Mouse (Mus musculus) brain, embryonic 14.5 days (tissue): ENCODE results near the gene Ostf1. TPM values are rescaled to one million over a fixed set of nuclear protein-coding genes. Genes with fewer than 3 reads are reported as not detected.

Experiments
- DNase-seq: peaks from one replicate; pipeline ENCODE4 v3.0.0-alpha.2; 2011; ENCODE audit warnings: low read depth
- CTCF ChIP-seq: fragments of 200-500 bp; IDR thresholded peaks from 2 replicates; pipeline ENCODE4 v1.5.1; 2012; ENCODE audit warnings: inconsistent platforms, mild to moderate bottlenecking, moderate library complexity, borderline replicate concordance; ENCODE audit not compliant: insufficient read depth, insufficient read length; ENCODE audit errors: extremely low read depth
- POLR2A ChIP-seq: fragments of 200-500 bp; IDR thresholded peaks from 2 replicates; pipeline ENCODE4 v1.6.1; 2012; ENCODE audit warnings: mild to moderate bottlenecking, inconsistent platforms, borderline replicate concordance; ENCODE audit not compliant: poor library complexity, insufficient read depth, insufficient read length, severe bottlenecking; ENCODE audit errors: extremely low read depth
- polyA plus RNA-seq: library from polyadenylated mRNA; depleted of rRNA; stranded (reverse); fragments of >200 nt; gene quantifications from 2 replicates; pipeline ENCODE4 v1.2.3, GENCODE M21; 2012

The Ostf1 gene
- polyA plus RNA-seq, 1 experiment = 21.0 TPM

DNA sequence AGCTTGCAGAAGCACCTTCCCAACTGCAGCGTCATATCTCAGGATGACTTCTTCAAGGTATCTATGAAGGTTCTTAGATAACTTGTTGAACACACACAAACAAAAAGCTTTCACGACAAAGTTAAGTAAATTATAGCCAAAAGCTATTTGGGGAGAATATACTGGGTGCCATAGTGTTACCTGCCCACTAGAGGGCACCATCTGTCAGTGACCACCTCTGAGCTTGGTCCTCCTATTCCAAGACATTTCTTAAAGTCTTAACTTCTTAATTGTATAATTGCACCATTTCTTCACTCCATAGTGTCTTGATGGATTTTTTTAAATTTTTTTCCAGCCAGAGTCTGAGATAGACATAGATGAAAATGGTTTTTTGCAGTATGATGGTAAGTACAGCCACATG lies 7.9 kb upstream of the Ostf1 start:
- no peak for DNase-seq
- TF ChIP-seq POLR2A (no peak), CTCF (peak; percentile 38; the same call in 1 of the 2 replicates)

DNA sequence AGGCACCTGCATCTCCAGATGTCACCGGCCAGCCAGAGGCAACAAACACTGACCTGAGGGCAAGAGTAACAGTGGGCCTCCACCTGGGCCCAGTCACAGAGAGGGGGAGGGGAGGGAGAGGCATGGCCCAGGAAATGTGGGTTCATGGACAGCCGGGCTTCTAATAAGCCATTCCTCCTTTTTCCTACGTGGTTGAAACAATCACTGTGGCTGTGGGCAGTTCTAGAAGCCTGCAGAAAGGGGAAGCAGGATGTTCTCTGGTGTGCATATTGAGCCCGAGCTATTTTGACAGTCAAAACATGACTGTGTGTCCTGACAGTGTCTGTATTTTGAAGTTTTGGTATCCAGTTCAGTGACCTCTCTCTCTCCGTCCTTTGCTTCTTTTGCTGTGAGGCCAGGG lies 7.3 kb upstream of the Ostf1 start:
- DNase-seq = no peak
- no peak for TF ChIP-seq POLR2A
- TF ChIP-seq CTCF = no peak

GRCm38 (mm10) chr19:18637954-18638353 lies 6.3 kb upstream of the Ostf1 start:
- DNase-seq = no peak
- no peak for TF ChIP-seq CTCF
- TF ChIP-seq POLR2A = no peak

- no peak for DNase-seq
- no peak for TF ChIP-seq CTCF
- no peak for TF ChIP-seq POLR2A
Observed at GRCm38 (mm10) chr19:18632231-18633185, 885 bp upstream of the Ostf1 start.

DNA sequence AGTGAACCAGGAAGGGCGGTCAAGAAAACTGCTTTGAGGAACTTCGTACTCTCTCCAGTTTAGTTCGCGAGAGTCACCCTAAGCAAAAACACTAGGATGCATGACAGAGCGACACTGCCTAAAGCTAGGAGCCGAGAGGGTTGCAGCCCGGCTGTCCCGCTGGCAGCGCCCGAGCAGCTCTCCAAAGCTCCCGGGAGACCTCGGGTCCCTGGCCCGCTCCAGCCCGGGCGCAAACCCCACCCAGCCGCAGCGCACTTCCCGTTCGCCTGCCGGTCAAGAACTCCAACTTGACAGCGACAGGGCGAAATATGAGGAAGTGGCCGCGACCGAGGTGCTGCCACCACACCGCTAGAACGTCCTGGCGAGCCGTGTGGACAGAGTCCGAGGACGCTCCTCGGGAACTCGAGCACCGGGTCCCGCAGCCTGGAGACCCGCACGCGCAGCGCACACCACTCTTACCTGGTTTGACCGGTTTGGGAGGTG lies 421 bp downstream of the Ostf1 start:
- TF ChIP-seq CTCF = no peak
- TF ChIP-seq POLR2A = no peak
- peak; percentile 54 for DNase-seq

GRCm38 (mm10) chr19:18630221-18631119 lies 1.2 kb downstream of the Ostf1 start:
- peak; percentile 53 for DNase-seq
- TF ChIP-seq POLR2A (no peak), CTCF (no peak)

DNA sequence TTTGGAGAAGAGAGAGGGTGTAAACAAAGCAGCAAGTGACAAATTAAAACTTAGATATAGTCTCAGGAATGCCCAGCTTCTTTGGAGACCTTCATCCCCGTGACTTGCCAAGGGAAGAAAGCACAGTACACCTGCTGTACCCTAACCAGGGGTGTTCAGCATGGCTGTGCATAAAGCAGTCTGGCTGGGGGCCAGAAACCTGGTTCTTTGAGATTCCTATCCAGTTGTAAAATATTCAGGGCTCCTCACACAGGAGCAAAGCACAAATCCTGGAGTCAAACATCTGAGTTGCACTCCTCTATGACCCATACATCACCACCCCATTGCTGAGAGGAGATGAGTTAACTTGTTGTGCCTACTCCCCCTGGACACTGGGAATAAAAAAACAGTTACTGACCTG lies 2.0 kb downstream of the Ostf1 start:
- TF ChIP-seq CTCF (no peak), POLR2A (no peak)
- DNase-seq = no peak

DNA sequence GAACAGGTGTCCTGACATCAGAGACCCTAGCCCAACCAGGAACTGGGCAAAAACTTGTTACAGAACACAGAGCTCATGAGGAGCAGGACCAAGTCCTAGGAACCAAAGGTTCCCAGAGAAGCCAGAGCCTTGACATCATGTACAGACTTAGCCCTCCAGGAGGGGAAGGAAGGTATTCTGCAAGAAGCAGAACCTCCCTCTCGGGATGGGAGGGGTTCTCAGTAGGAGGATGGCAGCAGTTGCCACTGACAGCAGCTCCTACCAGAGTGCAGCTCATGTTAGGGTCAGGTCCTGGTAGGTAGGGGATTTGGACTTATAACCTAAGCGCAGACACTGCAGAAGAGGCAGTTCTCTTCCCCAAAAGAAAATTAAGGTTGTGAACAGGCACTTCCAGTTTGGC lies 7.7 kb downstream of the Ostf1 start:
- no peak for TF ChIP-seq CTCF
- TF ChIP-seq POLR2A = no peak
- no peak for DNase-seq

GRCm38 (mm10) chr19:18619691-18620090 lies 11.9 kb downstream of the Ostf1 start:
- DNase-seq = no peak
- TF ChIP-seq CTCF (no peak), POLR2A (no peak)

DNA sequence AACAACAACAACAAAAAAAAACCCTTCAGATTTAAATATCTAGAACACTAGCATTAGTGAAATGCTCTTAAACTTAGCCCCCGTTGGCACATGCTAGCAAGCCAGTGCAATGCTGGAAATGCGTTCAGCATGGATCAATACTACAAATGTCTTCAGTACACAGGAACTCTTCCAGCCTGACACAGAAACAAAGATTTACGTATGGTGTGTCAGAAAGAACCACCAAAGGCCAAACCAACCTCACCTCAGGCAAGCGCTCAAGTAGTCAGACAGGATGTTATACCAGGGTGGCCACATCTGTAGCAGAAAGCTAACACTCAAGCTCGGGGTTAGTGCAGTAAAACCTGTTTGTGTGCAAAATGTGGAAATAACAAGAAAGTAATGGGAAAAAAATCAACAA lies 12.6 kb downstream of the Ostf1 start:
- no peak for DNase-seq
- TF ChIP-seq CTCF (no peak), POLR2A (no peak)

GRCm38 (mm10) chr19:18617504-18617903 lies 14.1 kb downstream of the Ostf1 start:
- DNase-seq = no peak
- TF ChIP-seq CTCF = no peak
